Mouse (Mus musculus): ENCODE results near the gene Tia1. TPM values are rescaled to one million over a fixed set of nuclear protein-coding genes. Genes with fewer than 3 reads are reported as not detected.
"Not testable (repeated sequence)": the region's sequence is repeated elsewhere in the genome, so short reads cannot be mapped to it uniquely, and the experiment has no call there.

Gene Tia1
- 100 to 1,000 TPM; 135 to 147 TPM for total RNA-seq (2021)
- long read RNA-seq, experiment 1, full-length matches to known transcripts: 25 of 53 reads
- long read RNA-seq, experiment 1, partial matches to known transcripts: 6 of 53 reads
- long read RNA-seq, experiment 1, other reads (novel, unspliced or antisense): 22 of 53 reads
- long read RNA-seq, experiment 2, full-length matches to known transcripts: 45 of 74 reads
- long read RNA-seq, experiment 2, partial matches to known transcripts: 9 of 74 reads
- long read RNA-seq, experiment 2, other reads (novel, unspliced or antisense): 20 of 74 reads

GRCm38 (mm10) chr6:86404100-86404861 lies at the start of gene Tia1:
Gene Tia1, plus strand, starts transcription at chr6:86404219.
- DNase-seq (ENCODE audit: low spot score in 2 of 2): peak; percentile 97 to 99

GRCm38 (mm10) chr6:86354948-86355347 lies 49.1 kb upstream of the Tia1 start:
- no peak for DNase-seq (ENCODE audit: low spot score in 2 of 2)

- DNase-seq (ENCODE audit: low spot score in 2 of 2): no peak
Measured at GRCm38 (mm10) chr6:86356956-86357355, 47.1 kb upstream of the Tia1 start.

DNA sequence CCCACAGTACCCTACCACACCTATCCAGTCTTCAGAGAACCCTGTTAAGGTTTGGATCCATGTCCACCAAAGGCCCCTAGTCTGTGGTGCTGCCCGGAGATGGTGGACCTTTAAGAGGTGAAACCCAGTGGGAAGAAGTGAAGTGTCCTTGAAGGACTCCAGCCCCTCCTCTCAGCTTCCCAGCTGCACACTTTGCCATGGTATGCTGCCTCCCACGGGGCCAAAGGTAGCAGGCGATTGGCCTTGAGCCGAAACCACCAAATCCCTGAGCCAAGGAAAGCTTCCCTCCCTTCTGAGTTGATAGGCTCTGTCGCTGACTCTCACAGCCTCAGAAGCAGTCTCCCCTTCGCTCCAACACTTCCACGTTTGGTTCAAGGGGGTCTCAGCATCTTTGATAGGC lies 43.3 kb upstream of the Tia1 start:
- no peak for DNase-seq (ENCODE audit: low spot score in 2 of 2)

GRCm38 (mm10) chr6:86361373-86361772 lies 42.6 kb upstream of the Tia1 start:
- DNase-seq (ENCODE audit: low spot score in 2 of 2): no peak

- DNase-seq (ENCODE audit: low spot score in 2 of 2): peak; percentile 80 to 92
Measured at GRCm38 (mm10) chr6:86364442-86365141, 39.4 kb upstream of the Tia1 start.

DNA sequence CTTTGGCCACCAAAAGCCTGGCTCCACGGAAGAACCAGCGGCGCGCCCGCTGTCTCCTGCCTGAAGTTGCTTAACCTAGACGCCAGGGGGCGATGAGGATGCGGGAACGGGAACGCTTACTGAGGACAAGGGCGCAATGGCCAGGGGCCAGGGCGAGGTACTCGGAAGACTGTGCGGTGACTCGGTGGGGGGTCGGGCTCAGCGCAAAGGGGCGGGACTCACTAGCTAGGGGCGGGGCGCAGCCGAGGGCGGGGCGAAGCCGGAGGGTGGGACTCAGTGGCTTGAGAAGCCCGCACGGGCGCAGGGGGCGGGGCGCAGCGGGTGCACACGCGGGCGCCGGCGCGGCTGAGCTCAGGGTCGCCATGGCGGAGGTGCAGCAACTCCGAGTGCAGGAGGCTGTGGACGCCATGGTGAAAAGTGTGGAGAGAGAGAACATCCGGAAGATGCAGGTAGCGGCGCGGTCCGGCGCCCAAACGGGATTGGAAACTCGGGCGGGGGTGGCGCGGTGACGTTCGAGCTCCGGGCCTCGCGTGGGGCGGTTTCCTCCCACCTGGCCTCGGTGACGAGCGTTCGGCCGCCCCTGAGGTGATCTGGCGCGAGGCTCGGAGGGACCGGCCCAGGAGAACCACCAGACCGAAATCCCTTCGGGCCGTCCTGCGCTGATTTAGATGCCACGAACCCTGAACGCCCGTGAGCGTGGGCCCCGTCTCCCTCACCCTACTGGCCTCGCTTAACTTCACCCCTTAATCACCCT lies 38.5 kb upstream of the Tia1 start, which contains the start of gene Fam136a:
Fam136a (plus strand) TSS at position 276 of the 754 bp plus-strand sequence.
- peak; percentile 92 to 96 for DNase-seq (ENCODE audit: low spot score in 2 of 2)

- DNase-seq (ENCODE audit: low spot score in 2 of 2): peak; percentile 24 to 48
Measured at GRCm38 (mm10) chr6:86366125-86366852, 37.7 kb upstream of the Tia1 start.

DNA sequence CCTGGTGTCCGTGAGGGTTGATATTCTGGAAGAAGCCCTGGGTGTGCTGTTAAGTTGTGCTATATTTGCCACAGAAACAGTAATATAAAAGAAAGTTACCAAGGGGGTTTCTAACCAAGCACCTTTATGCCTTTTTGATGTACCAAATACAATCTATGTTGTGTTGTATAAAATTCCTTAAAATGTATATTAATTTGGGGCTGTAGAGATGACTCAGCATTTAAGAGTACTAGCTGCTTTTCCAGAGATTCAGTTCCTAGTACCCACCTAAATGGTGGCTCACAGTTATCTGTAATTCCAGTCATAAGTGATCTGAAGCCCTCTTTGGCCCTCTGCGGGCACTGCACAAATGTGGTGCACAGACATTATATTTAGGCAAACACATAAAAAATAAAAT lies 37.2 kb upstream of the Tia1 start:
- DNase-seq (ENCODE audit: low spot score in 2 of 2): no peak

GRCm38 (mm10) chr6:86368479-86368878 lies 35.5 kb upstream of the Tia1 start:
- no peak for DNase-seq (ENCODE audit: low spot score in 2 of 2)

DNA sequence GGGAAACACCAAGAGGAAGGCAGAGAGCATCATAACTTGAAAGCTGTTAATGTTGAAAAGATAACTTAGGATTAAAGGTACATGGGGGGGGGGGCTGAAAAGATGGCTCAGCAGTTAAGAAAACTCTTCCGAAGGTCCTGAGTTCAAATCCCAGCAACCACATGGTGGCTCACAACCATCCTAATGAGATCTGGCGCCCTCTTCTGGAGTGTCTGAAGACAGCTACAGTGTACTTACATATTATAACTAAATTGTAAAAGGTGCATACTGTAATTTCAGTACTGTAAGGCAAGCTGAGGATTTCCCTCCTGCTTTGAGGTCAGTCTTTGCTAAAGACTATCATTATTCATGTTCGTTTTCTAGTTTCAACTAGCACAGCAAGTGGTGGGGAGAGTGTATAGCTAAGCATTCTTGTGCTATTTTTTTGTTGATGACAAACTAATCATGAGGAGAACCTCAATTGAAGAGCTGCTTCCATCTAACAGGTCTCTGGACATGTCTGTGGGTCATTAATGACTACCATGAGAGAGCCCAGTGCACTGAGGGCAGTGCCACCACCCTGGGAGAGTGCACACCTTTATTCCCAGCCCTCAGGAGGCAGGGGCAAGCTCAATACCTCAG lies 33.8 kb upstream of the Tia1 start:
- no peak for DNase-seq (ENCODE audit: low spot score in 2 of 2)

DNA sequence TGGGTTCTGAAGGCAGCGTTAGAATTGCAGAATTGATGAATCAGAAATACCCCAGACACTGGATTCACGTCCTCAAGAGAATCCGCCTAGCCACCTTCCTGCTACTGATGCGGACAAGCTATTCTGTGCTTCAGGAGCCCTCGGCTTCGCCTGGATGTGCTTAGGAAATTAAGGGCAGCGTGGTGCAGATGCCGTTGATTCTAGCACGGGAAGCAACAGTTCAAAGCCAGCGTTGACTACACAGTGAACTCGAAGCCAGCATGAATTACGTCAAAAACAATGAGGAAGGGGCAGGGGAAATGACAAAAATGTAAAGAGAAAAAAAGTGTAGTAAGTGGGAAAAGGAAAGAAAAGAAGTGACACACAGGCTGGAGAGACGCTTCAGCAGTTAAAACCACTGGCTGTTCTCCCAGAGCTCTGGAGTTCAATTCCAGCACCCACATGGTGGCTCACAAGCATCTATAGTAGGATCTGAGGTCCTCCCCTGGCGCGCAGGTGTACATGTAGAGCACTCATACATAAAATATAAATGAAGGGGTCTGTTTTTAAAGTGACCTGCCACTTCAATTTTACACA lies 33.2 kb upstream of the Tia1 start, which contains the start of gene Snrpg:
Snrpg (plus strand) TSS at position 541 of the 576 bp plus-strand sequence.
- no peak for DNase-seq (ENCODE audit: low spot score in 2 of 2)

DNA sequence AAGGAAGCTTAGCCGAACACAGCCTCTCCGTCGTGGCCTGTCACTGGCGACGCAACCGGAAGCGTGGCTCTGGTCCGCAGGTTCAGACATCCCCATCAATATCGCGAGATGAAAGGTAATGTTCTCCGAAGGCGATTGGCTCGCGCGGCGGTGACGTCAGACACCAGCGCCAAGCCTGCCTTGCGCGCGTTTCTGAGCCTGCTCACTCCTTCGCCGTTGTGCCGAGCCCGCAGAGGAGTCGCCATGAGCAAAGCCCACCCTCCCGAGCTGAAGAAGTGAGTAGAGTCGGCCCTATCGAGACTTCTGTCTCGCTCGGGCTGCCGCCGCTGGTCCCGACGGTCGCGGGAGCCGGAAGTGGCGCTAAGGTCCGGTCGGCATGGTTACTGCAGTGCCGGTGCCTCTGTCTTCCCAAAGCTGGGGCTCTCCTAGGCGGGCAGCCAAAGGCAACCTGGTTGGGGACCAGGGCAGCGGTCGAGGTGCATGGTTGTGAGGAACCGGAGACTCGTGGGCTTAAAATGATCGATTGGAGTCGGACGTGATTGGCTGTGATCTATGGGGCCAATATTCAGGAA lies 32.6 kb upstream of the Tia1 start:
- peak; percentile 95 to 98 for DNase-seq (ENCODE audit: low spot score in 2 of 2)

- DNase-seq (ENCODE audit: low spot score in 2 of 2): no peak
Measured at GRCm38 (mm10) chr6:86371950-86372516, 32.0 kb upstream of the Tia1 start.

GRCm38 (mm10) chr6:86373556-86373955 lies 30.5 kb upstream of the Tia1 start:
- no peak for DNase-seq (ENCODE audit: low spot score in 2 of 2)

- DNase-seq (ENCODE audit: low spot score in 2 of 2): no peak
Measured at GRCm38 (mm10) chr6:86378341-86378740, 25.7 kb upstream of the Tia1 start.

GRCm38 (mm10) chr6:86380112-86380511 lies 23.9 kb upstream of the Tia1 start:
- DNase-seq (ENCODE audit: low spot score in 2 of 2): not testable (repeated sequence)

GRCm38 (mm10) chr6:86382551-86382950 lies 21.5 kb upstream of the Tia1 start:
- DNase-seq (ENCODE audit: low spot score in 2 of 2): no peak

DNA sequence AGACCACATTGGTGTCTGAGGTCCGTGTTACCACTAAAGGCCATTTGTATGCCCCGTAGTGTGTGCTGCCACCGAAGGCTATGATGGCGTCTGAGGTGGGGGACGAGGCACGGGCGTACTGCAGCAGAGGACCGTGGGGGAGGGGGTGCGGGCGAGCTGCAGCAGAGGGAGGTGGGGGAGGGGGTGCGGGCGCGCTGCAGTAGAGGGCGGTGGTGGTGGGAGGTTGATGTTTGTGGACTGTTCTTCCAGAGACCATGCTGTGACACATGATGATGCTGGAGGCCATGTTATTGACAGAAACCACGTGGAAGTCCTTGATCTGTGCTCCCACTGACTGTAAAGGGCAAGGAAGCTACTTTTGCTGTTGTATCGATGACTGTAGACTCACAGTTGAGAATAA lies 20.6 kb upstream of the Tia1 start:
- no peak for DNase-seq (ENCODE audit: low spot score in 2 of 2)
